Mouse (Mus musculus) liver, adult 2 months (tissue): ENCODE results near the gene Wdr60.

ENCODE experiments used
- CTCF ChIP-seq: fragments of 200-500 bp; IDR thresholded peaks from 2 replicates; pipeline ENCODE4 v1.5.1; 2011; ENCODE audit warnings: low read depth, low read length, control low read depth
- POLR2A ChIP-seq: fragments of 200-500 bp; IDR thresholded peaks from 2 replicates; pipeline ENCODE4 v1.6.1; 2011; ENCODE audit warnings: low read length, control low read depth; ENCODE audit not compliant: insufficient read depth; ENCODE audit errors: extremely low read depth

GRCm38 (mm10) chr12:116258321-116258720 is 4.5 kb downstream of the Wdr60 start:
- TF ChIP-seq CTCF (no peak), POLR2A (no peak)
